Mouse (Mus musculus) layer of hippocampus, adult 11-12 months (tissue): ENCODE measurements around the gene Nsf.

Experiments used
- DNase-seq: peaks from one replicate; pipeline ENCODE4 v3.0.0; 2022; ENCODE audit warnings: low spot score

Nsf gene

DNA sequence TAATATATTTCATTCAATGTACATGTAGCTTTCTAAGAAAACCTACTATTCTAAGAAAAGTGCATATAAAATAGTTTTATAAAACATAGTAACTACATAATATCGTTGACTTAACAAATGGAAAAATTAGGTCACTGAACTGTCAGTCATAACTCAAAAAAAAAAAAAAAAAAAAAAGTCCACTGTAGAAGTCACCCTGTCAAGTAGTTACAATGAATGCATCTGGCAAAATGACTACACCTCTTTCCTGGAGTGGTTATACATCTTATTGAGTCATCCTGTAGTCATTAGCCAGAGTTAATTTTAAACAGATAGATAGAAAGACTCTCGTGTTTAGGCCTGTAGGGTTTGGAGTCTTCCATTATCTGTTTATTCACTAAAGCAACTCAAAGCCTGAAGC lies 114.9 kb downstream of the Nsf start:
- no peak for DNase-seq

- DNase-seq = no peak
Observed at GRCm38 (mm10) chr11:103832331-103832730, 121.5 kb downstream of the Nsf start.

DNA sequence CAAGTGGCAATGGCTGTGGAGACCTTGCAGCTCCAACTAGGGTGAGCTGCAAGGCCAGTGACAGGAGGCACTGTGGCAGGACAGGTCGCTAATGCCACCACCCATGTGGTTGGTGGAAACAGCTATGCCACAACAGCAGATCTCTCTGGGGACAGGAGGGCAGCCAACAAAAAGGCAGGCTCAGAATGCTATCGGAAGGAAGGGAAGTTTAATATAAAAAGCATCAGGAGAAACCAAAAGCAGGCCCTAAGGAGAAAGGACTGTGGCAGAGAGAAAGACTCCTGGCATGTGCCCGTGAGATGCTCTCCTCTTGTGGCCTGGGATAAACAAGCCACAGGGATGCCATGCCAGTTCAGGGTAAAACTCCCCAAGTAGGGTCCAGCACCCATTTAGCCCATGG lies 122.1 kb downstream of the Nsf start:
- no peak for DNase-seq

DNA sequence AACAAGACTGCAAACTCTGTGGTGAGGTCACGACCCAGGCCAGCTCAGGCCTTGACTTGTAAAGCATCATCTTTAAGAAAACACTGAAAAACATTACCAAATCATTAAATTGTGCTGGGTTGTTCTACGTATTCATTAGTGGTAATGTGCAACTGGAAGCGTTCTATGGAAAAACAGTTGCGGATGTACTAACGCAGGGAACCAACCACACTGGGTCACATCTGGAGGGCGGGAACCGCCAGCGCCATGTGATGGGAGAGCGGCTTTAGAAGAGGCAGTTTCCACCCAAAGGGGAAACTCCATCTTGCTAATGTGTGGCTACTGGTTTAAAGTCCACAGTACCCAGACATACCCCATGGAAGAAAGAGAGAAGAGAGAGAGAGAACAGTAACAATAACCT lies 123.4 kb downstream of the Nsf start:
- no peak for DNase-seq

- DNase-seq = no peak
Observed at GRCm38 (mm10) chr11:103829956-103830355, 123.9 kb downstream of the Nsf start.

DNA sequence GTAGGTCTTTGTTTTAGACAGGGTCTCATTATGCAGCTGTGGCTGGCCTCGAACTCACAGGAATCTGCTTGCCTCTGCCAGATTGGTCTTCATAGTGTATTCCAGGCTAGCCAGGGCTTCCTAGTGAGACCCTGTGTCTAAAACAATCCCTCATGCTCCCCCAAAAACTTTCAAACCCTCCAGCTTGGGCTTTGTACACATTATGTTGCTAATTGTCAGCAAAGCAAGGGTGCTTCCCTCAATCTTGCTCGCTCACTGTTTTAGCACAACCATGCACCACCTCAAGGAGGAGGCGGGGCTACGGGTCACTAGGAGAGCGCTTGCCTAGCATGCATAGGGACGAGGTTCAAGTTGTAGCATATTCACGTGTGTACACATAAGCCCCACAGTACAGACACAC lies 125.0 kb downstream of the Nsf start:
- DNase-seq = no peak

- no peak for DNase-seq
Observed at GRCm38 (mm10) chr11:103827201-103827600, 126.7 kb downstream of the Nsf start.

GRCm38 (mm10) chr11:103816719-103817118 lies 137.1 kb downstream of the Nsf start:
- no peak for DNase-seq

DNA sequence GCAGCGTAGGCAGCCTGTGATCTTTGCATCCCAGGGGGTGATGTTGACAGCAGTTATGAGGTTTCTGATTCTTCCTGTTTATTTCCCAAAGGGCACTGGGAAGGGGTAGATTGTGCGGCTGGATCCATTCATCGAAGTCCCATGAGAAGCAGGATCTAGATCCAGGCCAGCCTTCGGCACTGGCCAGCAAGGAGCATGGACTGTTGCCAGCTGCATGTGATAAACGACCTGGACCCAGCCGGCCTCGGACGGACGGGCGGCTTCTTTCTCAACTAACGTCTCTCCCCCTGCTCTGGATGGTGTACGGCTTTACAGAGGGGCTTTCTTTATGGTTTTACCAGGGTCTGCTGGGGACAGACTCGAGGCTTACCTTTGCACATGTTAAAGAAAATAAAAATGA lies 137.9 kb downstream of the Nsf start:
- no peak for DNase-seq

DNA sequence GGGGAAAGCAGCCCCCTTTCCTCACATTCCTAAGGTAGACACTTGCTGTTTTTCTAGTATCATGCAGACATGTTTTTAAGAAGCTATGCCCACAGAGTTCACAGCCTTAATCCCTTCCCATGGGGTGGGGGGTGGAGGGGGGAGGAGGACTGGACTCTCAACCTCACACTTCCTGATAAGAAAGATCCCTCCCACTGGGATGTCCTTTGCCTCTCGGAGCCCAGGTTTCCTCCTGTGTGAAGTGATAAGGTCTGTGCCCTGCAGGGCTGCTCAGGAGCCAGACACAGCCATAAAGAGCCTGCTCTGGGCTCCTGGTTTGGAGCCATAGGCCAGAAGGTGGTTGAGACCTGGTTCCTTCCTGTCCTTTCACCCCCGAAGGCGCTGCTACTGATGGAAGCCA lies 139.0 kb downstream of the Nsf start:
- no peak for DNase-seq

DNA sequence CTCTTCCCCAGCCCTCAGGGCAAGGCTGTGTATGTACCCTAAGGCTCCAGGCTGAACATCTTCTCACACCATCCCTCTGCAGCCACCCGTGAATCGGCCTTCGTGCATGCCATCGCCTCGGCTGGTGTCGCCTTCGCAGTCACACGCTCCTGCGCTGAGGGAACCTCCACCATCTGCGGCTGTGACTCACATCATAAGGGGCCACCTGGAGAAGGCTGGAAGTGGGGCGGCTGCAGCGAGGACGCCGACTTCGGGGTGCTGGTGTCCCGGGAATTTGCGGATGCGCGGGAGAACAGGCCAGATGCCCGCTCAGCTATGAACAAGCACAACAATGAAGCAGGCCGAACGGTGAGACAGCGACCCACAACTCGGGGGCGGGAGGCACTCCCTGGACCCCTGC lies 142.6 kb downstream of the Nsf start:
- peak; percentile 37 for DNase-seq

- no peak for DNase-seq
Observed at GRCm38 (mm10) chr11:103810631-103811030, 143.2 kb downstream of the Nsf start.

DNA sequence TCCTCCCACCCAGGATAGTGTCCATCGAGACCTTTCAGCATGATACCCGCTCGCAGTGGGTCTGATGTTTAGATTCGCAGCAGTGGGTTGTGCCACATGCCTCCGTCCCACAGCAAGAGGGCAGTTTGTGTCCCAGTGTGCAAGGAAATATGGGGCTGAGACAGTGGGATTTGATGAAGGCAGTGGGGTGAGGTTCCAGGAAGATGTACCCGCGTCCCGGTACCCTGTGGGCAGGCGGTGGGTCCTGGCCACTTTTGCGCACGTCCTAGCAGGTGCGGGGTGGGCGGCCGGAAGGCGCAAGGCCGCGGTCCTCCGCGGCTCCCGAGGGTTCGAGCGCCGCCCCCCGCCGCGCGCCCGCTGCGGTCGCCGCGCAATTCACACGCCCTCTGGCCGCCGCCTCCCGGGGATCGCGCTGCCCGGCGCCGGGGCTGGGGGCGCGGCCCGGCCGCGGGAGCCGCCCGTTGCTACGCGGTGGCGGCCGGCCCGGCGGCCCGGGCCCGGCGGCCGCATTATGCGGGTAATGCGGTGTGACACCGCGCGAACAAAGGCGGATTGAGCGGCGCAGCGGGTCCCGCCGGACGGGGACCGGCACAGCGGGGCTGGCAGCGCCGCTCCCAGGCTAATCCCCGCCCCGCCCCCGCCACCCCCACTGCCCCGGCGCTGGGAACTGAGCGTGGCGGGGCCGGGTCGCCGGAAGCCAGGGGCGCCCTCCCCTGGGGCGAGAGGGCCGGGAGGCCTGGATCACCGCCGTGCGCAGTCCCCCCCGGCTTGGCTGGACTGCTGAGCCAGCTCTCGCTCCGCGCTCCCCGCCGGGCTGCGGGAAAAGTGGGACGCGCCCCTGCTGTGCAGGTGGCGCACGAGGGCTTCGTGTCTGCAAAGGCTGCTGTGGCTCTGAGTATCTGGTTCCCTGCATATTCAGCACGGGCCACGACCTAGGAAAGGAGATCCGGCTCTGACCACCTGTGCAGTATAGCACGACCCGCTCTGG lies 144.0 kb downstream of the Nsf start:
- no peak for DNase-seq

DNA sequence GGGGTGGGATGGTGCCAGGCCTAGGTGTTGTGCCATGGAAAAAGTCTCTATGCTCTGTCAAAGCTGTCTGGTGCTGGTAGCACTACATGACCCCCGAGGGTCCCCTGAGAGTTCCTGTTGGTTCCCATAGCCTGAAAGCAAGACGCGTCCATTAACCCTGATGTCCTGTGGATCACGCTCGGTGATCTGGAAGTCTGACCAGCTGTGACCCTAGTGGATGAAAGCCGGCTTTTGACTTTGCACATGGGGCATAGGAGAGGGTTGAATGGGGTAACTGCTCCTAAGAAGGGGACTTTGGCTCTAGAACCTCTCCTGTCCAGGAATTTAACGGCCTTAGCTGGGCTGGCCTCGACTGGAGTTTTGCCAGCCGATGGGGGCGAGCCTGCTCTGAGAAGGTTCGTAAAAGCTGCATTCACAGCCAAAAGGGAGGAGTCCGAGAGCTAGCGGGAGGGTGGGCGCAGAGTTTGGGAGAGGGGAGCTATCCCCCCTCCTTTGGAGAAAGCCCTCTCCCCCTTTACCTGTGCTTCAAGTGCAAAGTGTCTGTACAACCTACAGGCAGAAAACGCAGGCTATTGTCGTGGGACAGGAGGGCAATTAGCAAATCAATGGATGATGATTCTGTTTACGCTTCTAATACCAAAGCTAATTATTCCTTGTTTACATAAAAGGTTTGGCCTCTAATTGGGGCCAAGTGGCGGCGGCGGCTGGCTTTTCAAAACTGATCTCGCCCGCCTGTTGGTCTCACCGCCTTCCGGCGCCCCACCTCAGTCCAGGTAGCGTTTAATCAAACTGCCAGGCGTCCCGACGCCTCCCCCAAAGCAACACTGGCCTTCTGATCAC lies 144.9 kb downstream of the Nsf start:
- no peak for DNase-seq

GRCm38 (mm10) chr11:103807966-103808365 lies 145.9 kb downstream of the Nsf start:
- peak; percentile 55 for DNase-seq

- DNase-seq = no peak
Observed at GRCm38 (mm10) chr11:103804804-103805203, 149.1 kb downstream of the Nsf start.

DNA sequence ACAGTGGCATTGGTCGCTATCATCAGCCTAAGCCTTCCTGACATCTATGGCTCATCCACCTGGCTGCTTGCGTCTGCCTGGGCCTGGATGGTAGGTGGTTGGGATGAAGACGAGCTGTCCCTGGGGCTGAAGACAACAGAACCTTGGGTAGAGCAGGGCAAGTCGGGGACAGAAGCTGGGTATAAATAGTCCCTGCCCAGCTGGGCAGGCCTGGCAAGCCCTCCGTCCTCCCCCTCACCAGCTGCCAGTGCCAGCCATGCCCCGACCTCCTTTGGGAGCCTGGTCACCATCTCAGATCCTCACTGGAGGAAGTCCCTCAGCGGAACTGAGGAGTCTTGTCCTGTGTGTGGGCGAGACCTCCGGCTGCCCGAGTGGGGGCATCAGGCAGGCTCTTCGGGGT lies 149.7 kb downstream of the Nsf start:
- DNase-seq = no peak

DNA sequence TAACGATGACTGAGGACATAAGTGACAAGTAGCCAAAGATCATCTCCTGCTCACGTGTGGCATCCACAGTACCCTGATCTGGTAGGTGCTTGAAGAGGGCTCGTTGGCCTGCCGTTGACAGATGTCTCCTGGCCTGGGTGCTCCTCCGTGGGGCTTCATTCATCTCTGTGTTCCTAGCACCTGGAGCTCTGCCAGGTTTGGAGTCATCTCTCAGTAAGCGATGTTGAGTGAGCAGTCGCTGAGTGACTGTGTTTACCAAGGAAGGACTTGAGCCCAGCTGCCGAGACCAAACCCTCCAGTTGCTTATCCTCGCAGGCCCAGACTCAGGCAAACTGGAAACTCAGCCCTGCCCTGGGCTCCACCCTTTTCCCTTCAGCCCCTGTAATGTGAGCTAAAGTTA lies 152.7 kb downstream of the Nsf start:
- DNase-seq = no peak

DNA sequence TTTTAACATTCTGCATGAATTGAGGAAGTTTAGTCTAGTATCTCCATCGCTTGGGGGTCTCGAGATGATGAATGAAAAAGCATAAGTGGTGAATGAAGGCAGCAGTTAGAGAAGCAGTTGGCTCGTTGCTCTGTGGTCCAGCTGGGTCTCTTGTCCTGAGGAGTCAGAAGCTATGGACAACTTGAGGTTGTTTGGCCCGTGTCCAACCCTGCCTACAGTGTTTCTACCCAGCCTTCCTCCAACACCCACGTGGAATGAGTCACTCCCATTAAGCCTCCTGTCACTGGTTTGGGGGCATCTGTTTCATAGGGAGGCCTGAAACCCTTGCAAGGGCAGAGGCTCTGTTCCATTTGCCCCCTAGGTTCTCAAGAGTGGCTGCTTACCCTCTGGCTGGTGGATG lies 163.9 kb downstream of the Nsf start:
- no peak for DNase-seq

- no peak for DNase-seq
Observed at GRCm38 (mm10) chr11:103780152-103780551, 173.7 kb downstream of the Nsf start.

DNA sequence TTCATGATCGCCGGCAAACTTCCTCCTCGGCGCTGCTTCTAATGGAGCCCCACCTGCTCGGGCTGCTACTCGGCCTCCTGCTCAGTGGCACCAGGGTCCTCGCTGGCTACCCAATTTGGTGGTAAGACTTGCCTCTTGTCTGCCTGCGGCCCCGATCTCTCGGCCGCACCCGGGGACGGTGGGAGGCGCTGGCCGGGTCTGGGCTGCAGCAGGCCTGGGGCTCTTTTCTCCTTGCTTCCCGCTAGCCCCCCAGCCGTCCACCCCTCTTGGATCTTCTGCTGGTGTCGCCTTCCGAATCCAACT lies 179.7 kb downstream of the Nsf start:
- DNase-seq = no peak

DNA sequence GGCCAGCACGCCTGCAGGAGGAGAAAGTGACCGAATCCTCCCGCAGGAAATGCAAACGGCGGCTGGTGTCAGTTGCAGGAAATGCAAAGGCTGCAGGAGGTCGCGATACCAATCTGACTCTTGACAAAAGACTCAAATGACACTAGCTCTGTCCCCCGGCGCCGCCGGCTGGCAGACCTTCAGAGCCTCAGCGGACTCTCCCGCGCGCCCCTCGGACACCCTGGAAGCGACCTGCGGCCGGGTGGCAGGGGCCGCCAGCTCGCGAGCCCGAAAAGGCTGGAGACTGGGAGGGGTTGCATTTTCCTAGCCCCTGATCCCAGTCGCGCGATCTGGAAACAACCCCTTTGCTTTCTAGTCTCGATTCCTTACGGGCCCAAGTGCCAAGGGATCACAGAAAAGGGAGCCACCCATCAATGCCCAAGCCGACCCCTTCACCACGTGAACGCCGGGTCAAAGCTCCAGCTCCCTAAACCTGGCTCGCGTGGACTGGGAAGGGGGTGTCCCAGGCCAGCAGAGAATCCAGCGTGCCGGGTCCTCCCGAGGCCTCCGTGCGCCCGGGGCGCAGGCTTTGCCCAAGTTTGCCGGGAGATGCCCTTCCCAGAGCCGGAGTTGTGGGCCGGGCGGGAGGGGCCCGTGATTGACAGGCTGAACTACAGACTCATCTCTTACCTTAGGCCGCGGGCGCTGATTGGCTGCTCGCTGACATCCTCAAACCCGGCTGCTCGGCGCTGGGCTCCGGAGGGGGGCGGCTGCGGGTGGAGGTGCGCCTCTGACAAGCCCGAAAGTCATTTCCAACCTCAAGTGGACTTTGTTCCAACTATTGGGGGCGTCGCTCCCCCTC lies 180.2 kb downstream of the Nsf start, which contains the start of gene Wnt3:
Gene Wnt3 (plus strand): TSS at position 764 of the 841 bp plus-strand sequence.
- no peak for DNase-seq
